Mouse (Mus musculus) cortical plate, adult 2 months (tissue): Measurements from ENCODE around the gene Sept1.

Source experiments
- CTCF ChIP-seq: fragments of 200-500 bp; IDR thresholded peaks from 2 replicates; pipeline ENCODE4 v1.5.1; 2011; ENCODE audit warnings: mild to moderate bottlenecking, control low read depth, low read length; ENCODE audit not compliant: insufficient read depth; ENCODE audit errors: extremely low read depth
- POLR2A ChIP-seq: fragments of 200-500 bp; IDR thresholded peaks from 2 replicates; pipeline ENCODE4 v1.6.1; 2011; ENCODE audit warnings: mild to moderate bottlenecking, low read length, control low read depth; ENCODE audit not compliant: insufficient read depth; ENCODE audit errors: extremely low read depth

DNA sequence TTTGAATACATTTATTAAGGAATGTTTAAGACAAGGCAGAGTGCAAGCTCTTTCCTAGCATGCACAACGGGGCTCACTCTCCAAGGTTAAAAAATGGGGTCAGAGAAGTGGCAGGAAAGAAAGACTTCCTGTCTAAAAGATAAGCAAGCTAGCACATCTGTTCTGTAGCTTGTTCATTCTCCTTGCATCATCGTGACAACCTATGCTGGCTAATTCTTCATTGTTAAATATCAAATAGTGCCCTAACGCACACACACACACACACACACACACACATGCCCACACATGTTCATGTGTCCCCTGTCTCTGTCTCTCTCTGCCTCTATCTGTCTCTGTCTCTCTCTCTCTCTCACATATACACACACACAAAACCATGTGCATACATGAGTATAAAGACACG, 48.2 kb upstream of the Sept1 start:
- no peak for TF ChIP-seq CTCF
- TF ChIP-seq POLR2A, result no peak
